Comparison of ENCODE assay signal across 7 mouse cellular contexts in the genomic region with DNA sequence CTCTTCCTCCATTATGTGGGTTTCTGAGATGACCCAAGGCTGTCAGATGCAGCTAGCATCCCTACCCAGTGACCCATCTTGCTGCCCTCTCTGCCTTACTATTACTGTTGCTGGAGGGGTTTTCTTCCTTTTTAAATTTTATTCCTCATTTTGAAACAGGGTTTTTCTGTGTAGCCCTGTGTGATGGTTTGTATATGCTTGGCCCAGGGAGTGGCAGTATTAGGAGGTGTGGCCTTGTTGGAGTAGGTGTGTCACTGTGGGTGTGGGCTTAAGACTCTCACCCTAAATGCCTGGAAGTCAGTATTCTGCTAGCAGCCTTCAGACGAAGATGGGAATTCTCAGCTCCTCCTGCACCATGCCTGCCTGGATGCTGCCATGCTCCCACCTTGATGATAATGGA. TPM values are rescaled to one million over a fixed set of nuclear protein-coding genes. Genes with fewer than 3 reads are reported as not detected.
DNase-seq lines count a peak whose midpoint lies in the region; ATAC-seq and TF ChIP-seq lines count a peak whose summit lies in the region.
"Not testable (repeated sequence)": the region's sequence is repeated elsewhere in the genome, so short reads cannot be mapped to it uniquely, and the experiment has no call there.

A gene (plus strand): TSS at position 301 of the 400 bp plus-strand sequence.

- H3K9ac ChIP-seq in forebrain, embryonic 14.5 days (ENCODE audit: low read length); heart, embryonic 16.5 days (ENCODE audit: low read length); intestine, embryonic 15.5 days; liver, embryonic 12.5 days: not testable (repeated sequence)

- not testable (repeated sequence) for TF ChIP-seq POLR2A in bone marrow macrophage, adult 2 months (IDR thresholded peaks at IDR 0.05; ENCODE audit: borderline replicate concordance, low read depth, low read length); myocyte (IDR thresholded peaks at IDR 0.05; ENCODE audit: insufficient read length, low read depth)

- H3K27me3 ChIP-seq in forebrain, embryonic 14.5 days (replicated peaks; ENCODE audit: control insufficient read depth, insufficient read depth, low read length); heart, embryonic 16.5 days (ENCODE audit: control insufficient read depth, insufficient read depth, low read length); intestine, embryonic 15.5 days (replicated peaks); liver, embryonic 12.5 days (replicated peaks): not testable (repeated sequence)
- H3K27me3 ChIP-seq in myocyte (ENCODE audit: control insufficient read depth, insufficient read depth, insufficient read length): peaks cover 11% of the 10 kb centered on the region

- TF ChIP-seq CTCF in bone marrow macrophage, adult 2 months (IDR thresholded peaks at IDR 0.05; ENCODE audit: low read depth, low read length): not testable (repeated sequence)

- 57% methylated on average over 1 of the region's 1 CpGs for WGBS in forebrain, embryonic 14.5 days
- 45% methylated on average over 1 of the region's 1 CpGs for WGBS in heart, embryonic 16.5 days
- 21% methylated on average over 1 of the region's 1 CpGs for WGBS in intestine, embryonic 15.5 days
- 45% methylated on average over 1 of the region's 1 CpGs for WGBS in liver, embryonic 12.5 days (ENCODE audit: insufficient replicate concordance)

- not testable (repeated sequence) for H3K36me3 ChIP-seq in forebrain, embryonic 14.5 days (ENCODE audit: control insufficient read depth, insufficient read depth, low read length); heart, embryonic 16.5 days (ENCODE audit: control insufficient read depth, insufficient read depth); intestine, embryonic 15.5 days; liver, embryonic 12.5 days; myocyte (ENCODE audit: control insufficient read depth, insufficient read depth)

- not testable (repeated sequence) for H3K79me2 ChIP-seq in myocyte (ENCODE audit: control insufficient read depth, insufficient read depth)

- H3K4me3 ChIP-seq in bone marrow macrophage, adult 2 months (ENCODE audit: insufficient read depth, low read length); forebrain, embryonic 14.5 days (ENCODE audit: low read depth, low read length); heart, embryonic 16.5 days (ENCODE audit: low read length); intestine, embryonic 15.5 days (replicated peaks); liver, embryonic 12.5 days; myocyte: not testable (repeated sequence)

- not testable (repeated sequence) for H3ac ChIP-seq in myocyte (ENCODE audit: control insufficient read depth, insufficient read length)

- H3K4me2 ChIP-seq in forebrain, embryonic 14.5 days (ENCODE audit: low read length); heart, embryonic 16.5 days (ENCODE audit: low read depth, low read length); intestine, embryonic 15.5 days (replicated peaks); liver, embryonic 12.5 days; myocyte (ENCODE audit: low read depth): not testable (repeated sequence)

- not testable (repeated sequence) for H3K9me3 ChIP-seq in forebrain, embryonic 14.5 days (replicated peaks; ENCODE audit: control insufficient read depth, low read length); heart, embryonic 16.5 days (replicated peaks; ENCODE audit: control insufficient read depth, low read length); intestine, embryonic 15.5 days; liver, embryonic 12.5 days (replicated peaks)

- not testable (repeated sequence) for H3K4me1 ChIP-seq in bone marrow macrophage, adult 2 months (ENCODE audit: control insufficient read depth, insufficient read depth, low read length); forebrain, embryonic 14.5 days (ENCODE audit: control insufficient read depth, insufficient read depth, low read length); heart, embryonic 16.5 days (ENCODE audit: control insufficient read depth, insufficient read depth, low read length); intestine, embryonic 15.5 days (replicated peaks); liver, embryonic 12.5 days

- DNase-seq in forebrain, embryonic 14.5 days (ENCODE audit: low spot score); left cerebral cortex, adult 18-20 months (ENCODE audit: low spot score in 2 of 2): not testable (repeated sequence)

- not testable (repeated sequence) for H3K27ac ChIP-seq in bone marrow macrophage, adult 2 months (ENCODE audit: insufficient read depth, low read depth, low read length); forebrain, embryonic 14.5 days (ENCODE audit: low read depth, low read length); heart, embryonic 16.5 days (ENCODE audit: low read length); intestine, embryonic 15.5 days; liver, embryonic 12.5 days

- ATAC-seq in forebrain, embryonic 14.5 days; heart, embryonic 16.5 days (replicated peaks; ENCODE audit: extremely low read depth, insufficient read depth, low FRiP score); intestine, embryonic 15.5 days; liver, embryonic 12.5 days: not testable (repeated sequence)

RNA-seq across cellular contexts. Expression of the gene that starts here (rescaled TPM):
- polyA plus RNA-seq in bone marrow macrophage, adult 2 months (2012; ENCODE audit: insufficient read depth, insufficient read length, missing spikeins): 7.5 and 10.1 TPM in 2 replicates
- polyA plus RNA-seq in forebrain, embryonic 14.5 days (2014; fragmentation: Nextera tagmentation; extraction: Ambion mirVana): 29.2 and 29.4 TPM in 2 replicates
- 17.0 and 18.2 TPM in 2 replicates for polyA plus RNA-seq in heart, embryonic 16.5 days (2015; fragmentation: Nextera tagmentation; extraction: Ambion mirVana)
- polyA plus RNA-seq in intestine, embryonic 15.5 days (2015; fragmentation: Nextera tagmentation; extraction: Ambion mirVana): 29.2 and 29.9 TPM in 2 replicates
- 10 to 100 TPM; 25.6 to 27.1 TPM for total RNA-seq in left cerebral cortex, adult 18-20 months (2021)
- polyA plus RNA-seq in liver, embryonic 12.5 days (2016; fragmentation: Nextera tagmentation; extraction: Ambion mirVana): 11.2 and 11.4 TPM in 2 replicates
- 16.0 TPM for polyA plus RNA-seq in myocyte (2012; fragmentation: generic; extraction: Trizol)
